Mouse (Mus musculus): ENCODE results near the gene Olfr799. TPM values are rescaled to one million over a fixed set of nuclear protein-coding genes. Genes with fewer than 3 reads are reported as not detected.

The Olfr799 gene
- polyA plus RNA-seq, 1 experiment from 2014 or later = not detected

Other genes starting within 250 kb of the Olfr799 start
- not detected in 2 replicates for gene Olfr785, start 232.1 kb upstream of the Olfr799 start, polyA plus RNA-seq (2015; fragmentation: Nextera tagmentation; extraction: Ambion mirVana)
- gene Olfr786, start 210.2 kb upstream of the Olfr799 start, polyA plus RNA-seq (2015; fragmentation: Nextera tagmentation; extraction: Ambion mirVana) = not detected in 2 replicates
- gene Olfr787, start 175.6 kb upstream of the Olfr799 start, polyA plus RNA-seq (2015; fragmentation: Nextera tagmentation; extraction: Ambion mirVana) = not detected in 2 replicates
- not detected in 2 replicates for gene Olfr788, start 166.5 kb upstream of the Olfr799 start, polyA plus RNA-seq (2015; fragmentation: Nextera tagmentation; extraction: Ambion mirVana)
- not detected in 2 replicates for gene Olfr789, start 152.7 kb upstream of the Olfr799 start, polyA plus RNA-seq (2015; fragmentation: Nextera tagmentation; extraction: Ambion mirVana)
- gene Olfr790, start 139.0 kb upstream of the Olfr799 start, polyA plus RNA-seq (2015; fragmentation: Nextera tagmentation; extraction: Ambion mirVana) = not detected in 2 replicates
- not detected in 2 replicates for gene Olfr791, start 115.7 kb upstream of the Olfr799 start, polyA plus RNA-seq (2015; fragmentation: Nextera tagmentation; extraction: Ambion mirVana)
- not detected in 2 replicates for gene Olfr792, start 98.3 kb upstream of the Olfr799 start, polyA plus RNA-seq (2015; fragmentation: Nextera tagmentation; extraction: Ambion mirVana)
- not detected in 2 replicates for gene Olfr794, start 69.8 kb upstream of the Olfr799 start, polyA plus RNA-seq (2015; fragmentation: Nextera tagmentation; extraction: Ambion mirVana)
- not detected in 2 replicates for gene Olfr796, start 24.9 kb upstream of the Olfr799 start, polyA plus RNA-seq (2015; fragmentation: Nextera tagmentation; extraction: Ambion mirVana)
- gene Olfr798, start 9.6 kb upstream of the Olfr799 start, polyA plus RNA-seq (2015; fragmentation: Nextera tagmentation; extraction: Ambion mirVana) = not detected in 2 replicates
- not detected in 2 replicates for gene Olfr800, start 20.2 kb downstream of the Olfr799 start, polyA plus RNA-seq (2015; fragmentation: Nextera tagmentation; extraction: Ambion mirVana)
- gene Olfr801, start 36.4 kb downstream of the Olfr799 start, polyA plus RNA-seq (2015; fragmentation: Nextera tagmentation; extraction: Ambion mirVana) = not detected in 2 replicates
- gene Olfr802, start 50.7 kb downstream of the Olfr799 start, polyA plus RNA-seq (2015; fragmentation: Nextera tagmentation; extraction: Ambion mirVana) = not detected in 2 replicates
- not detected in 2 replicates for gene Olfr803, start 56.8 kb downstream of the Olfr799 start, polyA plus RNA-seq (2015; fragmentation: Nextera tagmentation; extraction: Ambion mirVana)
- gene Olfr804, start 65.7 kb downstream of the Olfr799 start, polyA plus RNA-seq (2015; fragmentation: Nextera tagmentation; extraction: Ambion mirVana) = not detected in 2 replicates
- gene Olfr805, start 91.9 kb downstream of the Olfr799 start, polyA plus RNA-seq (2015; fragmentation: Nextera tagmentation; extraction: Ambion mirVana) = not detected in 2 replicates
- gene Olfr806, start 104.4 kb downstream of the Olfr799 start, polyA plus RNA-seq (2015; fragmentation: Nextera tagmentation; extraction: Ambion mirVana) = not detected in 2 replicates
- gene Olfr807, start 120.3 kb downstream of the Olfr799 start, polyA plus RNA-seq (2015; fragmentation: Nextera tagmentation; extraction: Ambion mirVana) = not detected in 2 replicates
- not detected in 2 replicates for gene Olfr808, start 128.0 kb downstream of the Olfr799 start, polyA plus RNA-seq (2015; fragmentation: Nextera tagmentation; extraction: Ambion mirVana)
- not detected in 2 replicates for gene Olfr809, start 137.2 kb downstream of the Olfr799 start, polyA plus RNA-seq (2015; fragmentation: Nextera tagmentation; extraction: Ambion mirVana)
- 0.06 TPM in 1 of 2 replicates, not detected in the other for gene Olfr810, start 157.4 kb downstream of the Olfr799 start, polyA plus RNA-seq (2015; fragmentation: Nextera tagmentation; extraction: Ambion mirVana)
- gene Olfr811, start 166.9 kb downstream of the Olfr799 start, polyA plus RNA-seq (2015; fragmentation: Nextera tagmentation; extraction: Ambion mirVana) = not detected in 2 replicates
- gene Olfr812, start 208.6 kb downstream of the Olfr799 start, polyA plus RNA-seq (2015; fragmentation: Nextera tagmentation; extraction: Ambion mirVana) = not detected in 2 replicates
- gene Olfr813, start 217.9 kb downstream of the Olfr799 start, polyA plus RNA-seq (2015; fragmentation: Nextera tagmentation; extraction: Ambion mirVana) = 0.18 TPM in 1 of 2 replicates, not detected in the other
- not detected in 2 replicates for gene Olfr814, start 242.4 kb downstream of the Olfr799 start, polyA plus RNA-seq (2015; fragmentation: Nextera tagmentation; extraction: Ambion mirVana)